In the genomic region with DNA sequence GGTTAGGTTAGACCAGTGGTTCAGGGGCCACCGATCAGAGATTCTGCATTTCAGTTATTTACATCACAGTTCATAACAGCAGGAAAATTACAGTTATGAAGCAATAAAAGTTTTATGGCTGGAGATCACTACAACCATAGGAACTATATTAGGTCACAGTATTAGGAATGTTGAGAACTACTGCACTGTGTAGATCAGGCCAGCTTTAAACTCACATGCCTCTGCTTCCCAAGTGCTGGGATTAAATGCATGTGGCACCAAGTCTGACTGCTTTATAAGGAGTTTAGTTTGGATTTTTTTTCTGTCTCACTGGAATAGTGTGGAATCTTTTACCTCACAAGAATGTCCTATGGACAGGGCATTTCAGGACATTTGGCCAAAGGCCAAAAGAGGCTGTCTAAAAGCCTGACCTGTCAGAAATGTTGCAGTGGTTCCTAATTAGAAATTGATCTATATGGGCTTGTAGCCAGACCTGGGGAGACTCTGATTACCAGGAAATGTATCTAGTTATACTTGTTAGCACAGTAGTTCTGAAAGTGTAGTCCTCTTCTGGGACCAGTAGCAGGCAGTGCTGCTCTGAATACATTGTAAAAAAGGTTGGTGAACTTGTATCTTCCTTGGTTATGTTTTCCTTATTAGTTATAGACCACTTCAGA, we compare ENCODE assay signal across 10 mouse cellular contexts. TPM values are rescaled to one million over a fixed set of nuclear protein-coding genes. Genes with fewer than 3 reads are reported as not detected.
A peak's percentile ranks its signal among the peaks of the same experiment; 100 is the strongest.
DNase-seq lines count a peak whose midpoint lies in the region; ATAC-seq and TF ChIP-seq lines count a peak whose summit lies in the region.
"Had no signal": no experiment of that assay in that cellular context is flagged by ENCODE, and none has a peak within 500 bp of the region (broad histone marks: within the 10 kb centered on the region; RNA-seq: fewer than 3 reads in every experiment).

No protein-coding gene starts in this region.

- 92% methylated on average over 1 of the region's 1 CpGs for WGBS in midbrain, postnatal 0 days
- 93% methylated on average over 1 of the region's 1 CpGs for WGBS in midbrain, embryonic 13.5 days
- 66% methylated on average over 1 of the region's 1 CpGs for WGBS in kidney, adult 2 months
- 100% methylated on average over 1 of the region's 1 CpGs for WGBS in midbrain, embryonic 14.5 days

- H3K9ac ChIP-seq in midbrain, postnatal 0 days (replicated peaks; ENCODE audit: low read length, poor library complexity, severe bottlenecking), result no peak overlapping the region
- H3K9ac ChIP-seq in midbrain, embryonic 13.5 days (replicated peaks), result no peak overlapping the region
- no peak overlapping the region for H3K9ac ChIP-seq in midbrain, embryonic 14.5 days (replicated peaks; ENCODE audit: low read length)

- H3K4me1 ChIP-seq in midbrain, postnatal 0 days (ENCODE audit: insufficient read depth, low read length), result no peaks in the 10 kb centered on the region
- H3K4me1 ChIP-seq in midbrain, embryonic 13.5 days (replicated peaks), result peaks cover 24% of the 10 kb centered on the region
- peaks cover 18% of the 10 kb centered on the region; the same call in 1 of the 2 replicates for H3K4me1 ChIP-seq in kidney, adult 2 months (ENCODE audit: control insufficient read depth, insufficient read depth, low read length)
- no peaks in the 10 kb centered on the region for H3K4me1 ChIP-seq in midbrain, embryonic 14.5 days (ENCODE audit: control insufficient read depth, insufficient read depth, low read length)

- no peak overlapping the region for H3K27ac ChIP-seq in midbrain, postnatal 0 days (ENCODE audit: low read depth, low read length)
- H3K27ac ChIP-seq in midbrain, embryonic 13.5 days, result no peak overlapping the region
- peak overlapping the region; percentile 60 for H3K27ac ChIP-seq in kidney, adult 2 months (ENCODE audit: insufficient read depth, low read depth, low read length)
- no peak overlapping the region for H3K27ac ChIP-seq in midbrain, embryonic 14.5 days (replicated peaks; ENCODE audit: low read depth, low read length)

- H3K9me3 ChIP-seq in midbrain, postnatal 0 days (ENCODE audit: low read length), result no peaks in the 10 kb centered on the region
- no peaks in the 10 kb centered on the region for H3K9me3 ChIP-seq in midbrain, embryonic 13.5 days
- no peaks in the 10 kb centered on the region for H3K9me3 ChIP-seq in midbrain, embryonic 14.5 days (ENCODE audit: control insufficient read depth, low read length)

- TF ChIP-seq CTCF in midbrain, postnatal 0 days (IDR thresholded peaks at IDR 0.05), result peak; percentile 2; the same call in 1 of the 2 replicates
- no peak for TF ChIP-seq CTCF in kidney, adult 2 months (conservative IDR thresholded peaks at IDR 0.05; ENCODE audit: insufficient read depth, insufficient read length, low read depth, low read length)

- ATAC-seq in midbrain, postnatal 0 days (ENCODE audit: low FRiP score), result no peak
- ATAC-seq in midbrain, embryonic 13.5 days, result no peak
- no peak for ATAC-seq in midbrain, embryonic 14.5 days (ENCODE audit: low FRiP score, low TSS enrichment)

- H3K36me3 ChIP-seq in midbrain, postnatal 0 days (ENCODE audit: insufficient read depth, low read length), result no peaks in the 10 kb centered on the region
- H3K36me3 ChIP-seq in midbrain, embryonic 13.5 days, result no peaks in the 10 kb centered on the region
- H3K36me3 ChIP-seq in kidney, adult 2 months (ENCODE audit: control insufficient read depth, insufficient read depth, low read length), result no peaks in the 10 kb centered on the region
- no peaks in the 10 kb centered on the region for H3K36me3 ChIP-seq in splenic B cell, adult 2 months (ENCODE audit: control insufficient read depth, insufficient read depth, low read length, poor library complexity, severe bottlenecking)
- no peaks in the 10 kb centered on the region for H3K36me3 ChIP-seq in midbrain, embryonic 14.5 days (ENCODE audit: control insufficient read depth, insufficient read depth, low read length)

- H3K27me3 ChIP-seq in midbrain, postnatal 0 days (ENCODE audit: insufficient read depth, low read length), result no peaks in the 10 kb centered on the region
- H3K27me3 ChIP-seq in midbrain, embryonic 13.5 days, result no peaks in the 10 kb centered on the region
- no peaks in the 10 kb centered on the region for H3K27me3 ChIP-seq in kidney, adult 2 months (replicated peaks; ENCODE audit: control insufficient read depth, insufficient read depth, low read length)
- no peaks in the 10 kb centered on the region for H3K27me3 ChIP-seq in splenic B cell, adult 2 months (ENCODE audit: control insufficient read depth, insufficient read depth, low read length, poor library complexity, severe bottlenecking)
- H3K27me3 ChIP-seq in midbrain, embryonic 14.5 days (ENCODE audit: control insufficient read depth, insufficient read depth, low read length), result no peaks in the 10 kb centered on the region

- no peak for TF ChIP-seq POLR2A in kidney, adult 2 months (IDR thresholded peaks at IDR 0.05; ENCODE audit: low read depth, low read length)

- no peak overlapping the region for H3K4me3 ChIP-seq in midbrain, postnatal 0 days (ENCODE audit: low read depth, low read length)
- H3K4me3 ChIP-seq in midbrain, embryonic 13.5 days (replicated peaks), result no peak overlapping the region
- H3K4me3 ChIP-seq in kidney, adult 2 months (ENCODE audit: insufficient read depth, low read depth, low read length), result no peak overlapping the region
- no peak overlapping the region for H3K4me3 ChIP-seq in midbrain, embryonic 14.5 days (replicated peaks; ENCODE audit: low read depth, low read length)

- H3K4me2 ChIP-seq in midbrain, postnatal 0 days (ENCODE audit: low read depth, low read length, poor library complexity, severe bottlenecking), result no peak overlapping the region
- H3K4me2 ChIP-seq in midbrain, embryonic 13.5 days (replicated peaks), result no peak overlapping the region
- H3K4me2 ChIP-seq in midbrain, embryonic 14.5 days (ENCODE audit: low read length), result no peak overlapping the region
- H3K4me2 ChIP-seq: midbrain, embryonic 11.5 days had no signal

- peak; percentile 35 to 53 for DNase-seq in cerebellum, postnatal 14 days
- DNase-seq in cerebellum, adult 11 months, result no peak
- peak; percentile 17 for DNase-seq in midbrain, postnatal 0 days (ENCODE audit: low spot score)
- DNase-seq in kidney, adult 2 months, result peak; percentile 72
- peak; percentile 14 for DNase-seq in splenic B cell, adult 2 months (ENCODE audit: low read depth, low spot score)
- DNase-seq in midbrain, embryonic 14.5 days, result no peak
- DNase-seq in layer of hippocampus, adult 18-20 months (ENCODE audit: low spot score in 2 of 2), result no peak
- DNase-seq: spleen, adult 18-20 months had no signal

RNA-seq across cellular contexts. Expression of a gene that starts 18.0 kb away (rescaled TPM):
- 5.9 TPM in 1 of 2 replicates, not detected in the other for total RNA-seq in midbrain, postnatal 0 days (2014; rRNA removed)
- polyA plus RNA-seq in midbrain, postnatal 0 days (2015; fragmentation: Nextera tagmentation; extraction: Ambion mirVana), result 1.1 and 2.3 TPM in 2 replicates
- 1.2 and 1.5 TPM in 2 replicates for polyA plus RNA-seq in midbrain, embryonic 13.5 days (2015; fragmentation: Nextera tagmentation; extraction: Ambion mirVana)
- not detected in 2 replicates for polyA plus RNA-seq in kidney, adult 2 months (2012; rRNA removed)
- polyA plus RNA-seq in midbrain, embryonic 14.5 days (2014; fragmentation: Nextera tagmentation; extraction: Ambion mirVana), result 3.8 TPM in 1 of 2 replicates, not detected in the other
- not detected for total RNA-seq in layer of hippocampus, adult 18-20 months (2021)

RNA-seq across cellular contexts. Expression of a gene that starts 18.3 kb away (rescaled TPM):
- total RNA-seq in midbrain, postnatal 0 days (2014; rRNA removed), result 132 and 160 TPM in 2 replicates
- 18.4 and 19.3 TPM in 2 replicates for polyA plus RNA-seq in midbrain, postnatal 0 days (2015; fragmentation: Nextera tagmentation; extraction: Ambion mirVana)
- 28.1 and 39.1 TPM in 2 replicates for polyA plus RNA-seq in midbrain, embryonic 13.5 days (2015; fragmentation: Nextera tagmentation; extraction: Ambion mirVana)
- 152 and 163 TPM in 2 replicates for polyA plus RNA-seq in kidney, adult 2 months (2012; rRNA removed)
- 58.3 and 194 TPM in 2 replicates for polyA plus RNA-seq in midbrain, embryonic 14.5 days (2014; fragmentation: Nextera tagmentation; extraction: Ambion mirVana)
- total RNA-seq in layer of hippocampus, adult 18-20 months (2021), result 10 to 100 TPM; 67.1 to 73.5 TPM

RNA-seq across cellular contexts. Expression of a gene that starts 39.4 kb away (rescaled TPM):
- total RNA-seq in midbrain, postnatal 0 days (2014; rRNA removed), result not detected in 2 replicates
- not detected in 2 replicates for polyA plus RNA-seq in midbrain, postnatal 0 days (2015; fragmentation: Nextera tagmentation; extraction: Ambion mirVana)
- polyA plus RNA-seq in midbrain, embryonic 13.5 days (2015; fragmentation: Nextera tagmentation; extraction: Ambion mirVana), result not detected in 2 replicates
- not detected in 2 replicates for polyA plus RNA-seq in kidney, adult 2 months (2012; rRNA removed)
- polyA plus RNA-seq in midbrain, embryonic 14.5 days (2014; fragmentation: Nextera tagmentation; extraction: Ambion mirVana), result not detected in 2 replicates
- total RNA-seq in layer of hippocampus, adult 18-20 months (2021), result not detected
- polyA plus RNA-seq: midbrain, embryonic 11.5 days had no signal

Comparison
In these comparisons a context has a peak if more than half of its experiments do, and no peak if none do; other contexts are left out.
1. DNase-seq: peak in cerebellum, postnatal 14 days (2 of 2), midbrain, postnatal 0 days (single experiment), kidney, adult 2 months (single experiment) and splenic B cell, adult 2 months (single experiment); none in cerebellum, adult 11 months (single experiment), midbrain, embryonic 14.5 days (single experiment) and layer of hippocampus, adult 18-20 months (0 of 2).